Mouse (Mus musculus) common myeloid progenitor, adult 5-6 weeks (primary cell): Measurements from ENCODE around the gene Gm10337. TPM values are rescaled to one million over a fixed set of nuclear protein-coding genes. Genes with fewer than 3 reads are reported as not detected.

ENCODE experiments used
- ATAC-seq: replicated peaks from 2 replicates; pipeline ENCODE4 v1.8.0; 2016; ENCODE audit warnings: low read depth, mild to moderate bottlenecking, moderate TSS enrichment, inconsistent platforms; ENCODE audit not compliant: poor library complexity, severe bottlenecking
- total RNA-seq: library from RNA; stranded (forward); fragments of 200-1000, 187-1606 nt; gene quantifications from 2 replicates; pipeline ENCODE4 v1.2.3, GENCODE M21; 2017

Gene Gm10337
- total RNA-seq, 1 experiment from 2014 or later = not detected

- 0 out of 2 replicates have a peak, but pooled peaks have one; percentile 25 for ATAC-seq
These were observed 4.2 kb upstream of the Gm10337 start for GRCm38 (mm10) chr15:102499370-102499769.

GRCm38 (mm10) chr15:102499851-102500250 is 3.7 kb upstream of the Gm10337 start:
- no peak for ATAC-seq

- ATAC-seq = no peak
These were observed 3.0 kb upstream of the Gm10337 start for GRCm38 (mm10) chr15:102500479-102500878.

- no peak for ATAC-seq
These were observed 2.3 kb upstream of the Gm10337 start for GRCm38 (mm10) chr15:102501084-102501814.

- ATAC-seq = no peak
These were observed 1.2 kb upstream of the Gm10337 start for GRCm38 (mm10) chr15:102502254-102502840.

- ATAC-seq = no peak
These were observed 631 bp downstream of the Gm10337 start for GRCm38 (mm10) chr15:102503924-102504782.

- ATAC-seq = no peak
These were observed 1.7 kb downstream of the Gm10337 start for GRCm38 (mm10) chr15:102505073-102505769.

GRCm38 (mm10) chr15:102505770-102506463 is 2.4 kb downstream of the Gm10337 start:
- no peak for ATAC-seq

- no peak for ATAC-seq
These were observed 2.9 kb downstream of the Gm10337 start for GRCm38 (mm10) chr15:102506464-102506830.

GRCm38 (mm10) chr15:102506864-102507263 is 3.3 kb downstream of the Gm10337 start:
- ATAC-seq = no peak

GRCm38 (mm10) chr15:102507561-102507960 is 4.0 kb downstream of the Gm10337 start:
- ATAC-seq = no peak

GRCm38 (mm10) chr15:102508336-102508735 is 4.8 kb downstream of the Gm10337 start:
- ATAC-seq = no peak

- peak; percentile 24; the same call in 1 of the 2 replicates for ATAC-seq
These were observed 6.6 kb downstream of the Gm10337 start for GRCm38 (mm10) chr15:102510110-102510509.

- peak; percentile 90 for ATAC-seq
These were observed 7.2 kb downstream of the Gm10337 start for GRCm38 (mm10) chr15:102510590-102511284.

- no peak for ATAC-seq
These were observed 7.8 kb downstream of the Gm10337 start for GRCm38 (mm10) chr15:102511285-102511833.

- ATAC-seq = no peak
These were observed 8.5 kb downstream of the Gm10337 start for GRCm38 (mm10) chr15:102512010-102512409.

GRCm38 (mm10) chr15:102512471-102512870 is 8.9 kb downstream of the Gm10337 start:
- ATAC-seq = no peak

- ATAC-seq = no peak
These were observed 9.5 kb downstream of the Gm10337 start for GRCm38 (mm10) chr15:102513004-102513403.

GRCm38 (mm10) chr15:102515261-102515660 is 11.7 kb downstream of the Gm10337 start:
- ATAC-seq = no peak
